Mouse (Mus musculus): ENCODE results near the gene Islr2. TPM values are rescaled to one million over a fixed set of nuclear protein-coding genes. Genes with fewer than 3 reads are reported as not detected.

Gene Islr2
- polyA plus RNA-seq, 1 experiment from 2014 or later: 1.3 TPM

DNA sequence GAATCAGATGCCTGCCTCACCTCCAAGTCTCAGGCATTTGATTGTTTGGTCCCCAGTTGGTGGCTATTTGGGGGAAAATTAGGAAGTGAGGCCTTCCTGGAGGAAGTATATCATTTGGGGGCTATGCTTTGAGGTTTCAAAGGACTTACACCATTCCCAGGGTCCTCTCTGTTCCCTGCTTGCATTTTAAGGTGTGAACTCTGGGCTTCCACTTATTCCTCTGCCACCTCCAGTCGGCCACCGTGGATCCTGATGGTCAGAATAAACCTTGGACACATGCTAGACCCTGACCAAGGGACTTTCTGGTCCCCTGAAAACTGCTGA, 6.1 kb upstream of the Islr2 start:
- no peak for ATAC-seq (ENCODE audit: insufficient read depth, low FRiP score)
- Histone ChIP-seq H3K4me2 (ENCODE audit: low read depth, low read length) (no peak overlapping the region), H3K4me1 (ENCODE audit: control insufficient read depth, insufficient read depth, low read length) (peaks cover 12% of the 10 kb centered on the region), H3K9ac (ENCODE audit: low read length) (no peak overlapping the region), H3K9me3 (replicated peaks; ENCODE audit: control insufficient read depth, low read length) (no peaks in the 10 kb centered on the region), H3K27ac (ENCODE audit: low read length) (no peak overlapping the region), H3K36me3 (ENCODE audit: control insufficient read depth, insufficient read depth, low read length) (no peaks in the 10 kb centered on the region), H3K27me3 (ENCODE audit: control insufficient read depth, insufficient read depth, low read length) (no peaks in the 10 kb centered on the region), H3K4me3 (replicated peaks; ENCODE audit: low read length) (no peak overlapping the region)
- 72% methylated on average over 2 of the region's 2 CpGs for WGBS

- ATAC-seq (ENCODE audit: insufficient read depth, low FRiP score): no peak
- WGBS: 59% methylated on average over 8 of the region's 8 CpGs
- H3K36me3 ChIP-seq (ENCODE audit: control insufficient read depth, insufficient read depth, low read length): no peaks in the 10 kb centered on the region
These were observed 5.6 kb upstream of the Islr2 start for GRCm38 (mm10) chr9:58209462-58210303.

DNA sequence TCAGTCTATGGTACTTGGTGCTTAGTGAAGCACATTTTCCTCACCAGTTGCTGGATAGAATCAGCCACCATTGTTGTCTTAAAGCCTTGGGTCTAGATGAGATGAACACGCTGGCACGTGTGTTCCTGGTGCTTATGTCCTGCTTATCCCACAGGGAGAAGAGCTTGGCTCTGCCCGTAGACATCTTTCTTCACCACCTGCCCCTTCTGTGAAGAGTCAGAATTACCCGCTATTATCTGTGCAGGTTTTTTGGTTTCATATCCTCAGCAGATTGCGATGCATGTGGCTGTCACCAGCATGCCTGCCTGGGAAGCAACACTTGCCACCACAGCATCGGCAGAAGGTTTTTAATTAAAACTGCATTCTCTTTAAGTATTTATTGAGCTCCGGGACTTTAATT, 1.9 kb upstream of the Islr2 start:
- Histone ChIP-seq H3K9ac (ENCODE audit: low read length) (no peak overlapping the region), H3K4me1 (ENCODE audit: control insufficient read depth, insufficient read depth, low read length) (peaks cover 6% of the 10 kb centered on the region; the same call in 1 of the 2 replicates), H3K36me3 (ENCODE audit: control insufficient read depth, insufficient read depth, low read length) (no peaks in the 10 kb centered on the region), H3K27ac (ENCODE audit: low read length) (no peak overlapping the region), H3K9me3 (replicated peaks; ENCODE audit: control insufficient read depth, low read length) (no peaks in the 10 kb centered on the region), H3K27me3 (ENCODE audit: control insufficient read depth, insufficient read depth, low read length) (peaks cover 29% of the 10 kb centered on the region), H3K4me3 (replicated peaks; ENCODE audit: low read length) (no peak overlapping the region), H3K4me2 (ENCODE audit: low read depth, low read length) (no peak overlapping the region)
- ATAC-seq (ENCODE audit: insufficient read depth, low FRiP score): no peak
- 91% methylated on average over 7 of the region's 7 CpGs for WGBS

More at GRCm38 (mm10) chr9:58209462-58210303, 5.6 kb upstream of the Islr2 start:
- H3K4me1 ChIP-seq (ENCODE audit: control insufficient read depth, insufficient read depth, low read length): peaks cover 10% of the 10 kb centered on the region
- H3K4me2 ChIP-seq (ENCODE audit: low read depth, low read length): no peak overlapping the region
- no peak overlapping the region for H3K4me3 ChIP-seq (replicated peaks; ENCODE audit: low read length)
- no peaks in the 10 kb centered on the region for H3K9me3 ChIP-seq (replicated peaks; ENCODE audit: control insufficient read depth, low read length)
- no peaks in the 10 kb centered on the region for H3K27me3 ChIP-seq (ENCODE audit: control insufficient read depth, insufficient read depth, low read length)
- H3K27ac ChIP-seq (ENCODE audit: low read length): no peak overlapping the region
- H3K9ac ChIP-seq (ENCODE audit: low read length): no peak overlapping the region

- no peaks in the 10 kb centered on the region for H3K36me3 ChIP-seq (ENCODE audit: control insufficient read depth, insufficient read depth, low read length)
- H3K4me2 ChIP-seq (ENCODE audit: low read depth, low read length): peak overlapping the region; percentile 66
- 3% methylated on average over 18 of the region's 18 CpGs for WGBS
- H3K9ac ChIP-seq (ENCODE audit: low read length): peak overlapping the region; percentile 38
- H3K9me3 ChIP-seq (replicated peaks; ENCODE audit: control insufficient read depth, low read length): no peaks in the 10 kb centered on the region
- peaks cover 6% of the 10 kb centered on the region; the same call in 1 of the 2 replicates for H3K4me1 ChIP-seq (ENCODE audit: control insufficient read depth, insufficient read depth, low read length)
- H3K27me3 ChIP-seq (ENCODE audit: control insufficient read depth, insufficient read depth, low read length): peaks cover 44% of the 10 kb centered on the region
- H3K4me3 ChIP-seq (replicated peaks; ENCODE audit: low read length): peak overlapping the region; percentile 44
- ATAC-seq (ENCODE audit: insufficient read depth, low FRiP score): peak; percentile 79
- H3K27ac ChIP-seq (ENCODE audit: low read length): no peak overlapping the region
These were observed 405 bp upstream of the Islr2 start for GRCm38 (mm10) chr9:58204448-58205000.

DNA sequence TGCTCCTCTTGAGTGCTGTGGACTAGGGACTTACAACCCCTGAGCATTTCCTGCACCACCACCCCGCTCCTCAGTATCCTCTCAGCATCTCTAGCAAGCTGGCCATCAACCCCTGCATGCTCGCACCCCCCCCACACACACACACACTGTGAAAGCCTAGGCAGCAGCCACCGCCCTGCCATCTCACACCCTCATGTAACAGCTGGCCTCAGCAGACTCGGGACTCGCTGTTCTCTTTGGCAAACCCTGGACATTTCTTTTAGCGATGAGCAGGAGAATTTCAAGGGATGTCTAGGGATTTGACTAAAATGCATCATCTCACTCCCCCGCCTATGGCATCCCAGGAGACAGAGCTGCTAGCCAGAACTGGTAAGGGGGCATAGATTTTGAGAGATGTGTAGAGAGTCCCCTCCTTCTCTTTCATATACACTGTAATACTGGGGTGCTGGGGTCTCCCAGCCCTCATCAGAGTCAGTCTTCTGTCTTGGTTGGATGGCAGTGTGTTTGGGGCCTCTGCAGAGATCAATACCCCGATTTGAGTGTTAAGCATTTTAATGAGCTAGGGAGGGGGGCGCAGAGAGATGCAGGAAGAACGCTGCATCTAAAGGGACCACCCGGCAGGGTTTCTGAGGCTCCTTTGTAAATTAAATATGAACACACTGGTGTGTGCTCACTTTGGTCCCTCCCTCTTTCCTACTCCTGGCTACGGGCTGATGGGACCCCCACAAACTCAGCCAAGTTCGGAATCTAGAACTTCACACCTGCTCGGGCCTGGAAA, 1.3 kb downstream of the Islr2 start:
- H3K4me2 ChIP-seq (ENCODE audit: low read depth, low read length): no peak overlapping the region
- H3K9ac ChIP-seq (ENCODE audit: low read length): no peak overlapping the region
- ATAC-seq (ENCODE audit: insufficient read depth, low FRiP score): no peak
- no peak overlapping the region for H3K27ac ChIP-seq (ENCODE audit: low read length)
- peaks cover 18% of the 10 kb centered on the region for H3K4me1 ChIP-seq (ENCODE audit: control insufficient read depth, insufficient read depth, low read length)
- peaks cover 61% of the 10 kb centered on the region for H3K27me3 ChIP-seq (ENCODE audit: control insufficient read depth, insufficient read depth, low read length)
- no peaks in the 10 kb centered on the region for H3K9me3 ChIP-seq (replicated peaks; ENCODE audit: control insufficient read depth, low read length)
- H3K4me3 ChIP-seq (replicated peaks; ENCODE audit: low read length): no peak overlapping the region; the same call in 1 of the 2 replicates
- 12% methylated on average over 14 of the region's 14 CpGs for WGBS
- no peaks in the 10 kb centered on the region for H3K36me3 ChIP-seq (ENCODE audit: control insufficient read depth, insufficient read depth, low read length)

- H3K27me3 ChIP-seq (ENCODE audit: control insufficient read depth, insufficient read depth, low read length): peaks cover 69% of the 10 kb centered on the region
These were observed 2.1 kb downstream of the Islr2 start for GRCm38 (mm10) chr9:58201861-58202549.

GRCm38 (mm10) chr9:58201091-58201842, 2.9 kb downstream of the Islr2 start:
- no peak overlapping the region for H3K4me2 ChIP-seq (ENCODE audit: low read depth, low read length)
- H3K36me3 ChIP-seq (ENCODE audit: control insufficient read depth, insufficient read depth, low read length): no peaks in the 10 kb centered on the region

More at GRCm38 (mm10) chr9:58201861-58202549, 2.1 kb downstream of the Islr2 start:
- H3K9ac ChIP-seq (ENCODE audit: low read length): no peak overlapping the region
- ATAC-seq (ENCODE audit: insufficient read depth, low FRiP score): no peak
- H3K27ac ChIP-seq (ENCODE audit: low read length): no peak overlapping the region
- WGBS: 2% methylated on average over 37 of the region's 37 CpGs
- no peak overlapping the region; the same call in 1 of the 2 replicates for H3K4me3 ChIP-seq (replicated peaks; ENCODE audit: low read length)
- H3K4me2 ChIP-seq (ENCODE audit: low read depth, low read length): no peak overlapping the region
- no peaks in the 10 kb centered on the region for H3K36me3 ChIP-seq (ENCODE audit: control insufficient read depth, insufficient read depth, low read length)
- H3K9me3 ChIP-seq (replicated peaks; ENCODE audit: control insufficient read depth, low read length): no peaks in the 10 kb centered on the region
- peaks cover 25% of the 10 kb centered on the region for H3K4me1 ChIP-seq (ENCODE audit: control insufficient read depth, insufficient read depth, low read length)

GRCm38 (mm10) chr9:58200270-58201090, 3.6 kb downstream of the Islr2 start:
- Histone ChIP-seq H3K36me3 (ENCODE audit: control insufficient read depth, insufficient read depth, low read length) (no peaks in the 10 kb centered on the region), H3K9me3 (replicated peaks; ENCODE audit: control insufficient read depth, low read length) (no peaks in the 10 kb centered on the region), H3K4me1 (ENCODE audit: control insufficient read depth, insufficient read depth, low read length) (peaks cover 34% of the 10 kb centered on the region), H3K9ac (ENCODE audit: low read length) (no peak overlapping the region), H3K27ac (ENCODE audit: low read length) (no peak overlapping the region), H3K27me3 (ENCODE audit: control insufficient read depth, insufficient read depth, low read length) (peaks cover 84% of the 10 kb centered on the region), H3K4me2 (ENCODE audit: low read depth, low read length) (no peak overlapping the region), H3K4me3 (replicated peaks; ENCODE audit: low read length) (no peak overlapping the region)
- WGBS: 10% methylated on average over 11 of the region's 11 CpGs
- no peak for ATAC-seq (ENCODE audit: insufficient read depth, low FRiP score)

More at GRCm38 (mm10) chr9:58201091-58201842, 2.9 kb downstream of the Islr2 start:
- H3K9me3 ChIP-seq (replicated peaks; ENCODE audit: control insufficient read depth, low read length): no peaks in the 10 kb centered on the region
- peaks cover 32% of the 10 kb centered on the region for H3K4me1 ChIP-seq (ENCODE audit: control insufficient read depth, insufficient read depth, low read length)
- 1% methylated on average over 24 of the region's 24 CpGs for WGBS
- ATAC-seq (ENCODE audit: insufficient read depth, low FRiP score): no peak
- H3K9ac ChIP-seq (ENCODE audit: low read length): no peak overlapping the region
- H3K4me3 ChIP-seq (replicated peaks; ENCODE audit: low read length): peak overlapping the region; percentile 1; the same call in 1 of the 2 replicates
- H3K27me3 ChIP-seq (ENCODE audit: control insufficient read depth, insufficient read depth, low read length): peaks cover 77% of the 10 kb centered on the region
- no peak overlapping the region for H3K27ac ChIP-seq (ENCODE audit: low read length)

Data from stomach, embryonic 16.5 days (tissue).